Mouse (Mus musculus): ENCODE results near the gene Lrpap1. TPM values are rescaled to one million over a fixed set of nuclear protein-coding genes. Genes with fewer than 3 reads are reported as not detected.
A peak's percentile ranks its signal among the peaks of the same experiment; 100 is the strongest.

Lrpap1 gene
- polyA plus RNA-seq (2016; fragmentation: Nextera tagmentation; extraction: Ambion mirVana), result 142 and 147 TPM in 2 replicates

GRCm38 (mm10) chr5:35104960-35105921, at the start of gene Lrpap1:
Gene Lrpap1 (minus strand): TSS chr5:35105766.
- Histone ChIP-seq H3K27me3 (replicated peaks) (no peaks in the 10 kb centered on the region), H3K4me2 (peak within 1 kb of the TSS; percentile 84), H3K4me1 (replicated peaks) (peaks cover 27% of the 10 kb centered on the region), H3K9ac (peak within 1 kb of the TSS; percentile 83), H3K4me3 (peak within 1 kb of the TSS; percentile 90), H3K27ac (ENCODE audit: poor library complexity, severe bottlenecking) (peak within 1 kb of the TSS; percentile 77), H3K36me3 (peaks cover 24% of the 10 kb centered on the region), H3K9me3 (replicated peaks) (no peaks in the 10 kb centered on the region)
- WGBS, result under 1% methylated on average over 39 of the region's 39 CpGs
- peak; percentile 95 for ATAC-seq (ENCODE audit: insufficient number of reproducible peaks, low FRiP score)

- ATAC-seq (ENCODE audit: insufficient number of reproducible peaks, low FRiP score), result no peak
Measured at GRCm38 (mm10) chr5:35149939-35150338, 44.4 kb upstream of the Lrpap1 start.

DNA sequence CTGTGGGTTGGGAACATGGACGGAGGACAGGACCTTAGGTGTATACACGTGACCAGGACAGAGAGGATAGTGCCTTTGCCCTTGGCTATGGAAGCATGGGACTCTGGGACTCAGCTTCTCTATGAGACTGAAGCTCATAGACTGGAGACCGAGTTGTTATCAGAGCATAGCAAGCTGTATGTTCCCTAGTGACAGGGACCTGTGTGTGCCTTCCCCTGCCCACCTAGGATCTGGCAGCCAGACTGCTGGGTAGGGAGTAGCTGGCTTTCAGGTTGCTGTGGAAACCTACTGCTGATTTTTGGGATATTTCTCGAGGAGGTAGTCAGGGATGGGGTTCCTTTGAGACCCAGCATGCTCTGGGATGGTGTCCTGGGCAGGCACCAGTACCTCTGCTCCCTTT, 44.0 kb upstream of the Lrpap1 start:
- no peak overlapping the region for H3K4me2 ChIP-seq
- 77% methylated on average over 4 of the region's 4 CpGs for WGBS
- H3K36me3 ChIP-seq, result no peaks in the 10 kb centered on the region
- no peak overlapping the region for H3K27ac ChIP-seq (ENCODE audit: poor library complexity, severe bottlenecking)
- H3K9me3 ChIP-seq (replicated peaks), result peaks cover 7% of the 10 kb centered on the region
- H3K4me3 ChIP-seq, result no peak overlapping the region
- H3K4me1 ChIP-seq (replicated peaks), result peaks cover 43% of the 10 kb centered on the region
- no peak overlapping the region for H3K9ac ChIP-seq
- no peaks in the 10 kb centered on the region for H3K27me3 ChIP-seq (replicated peaks)
- ATAC-seq (ENCODE audit: insufficient number of reproducible peaks, low FRiP score), result no peak

More at GRCm38 (mm10) chr5:35149939-35150338, 44.4 kb upstream of the Lrpap1 start:
- WGBS, result 64% methylated on average over 5 of the region's 5 CpGs
- Histone ChIP-seq H3K9ac (no peak overlapping the region), H3K27ac (ENCODE audit: poor library complexity, severe bottlenecking) (no peak overlapping the region), H3K4me1 (replicated peaks) (peaks cover 42% of the 10 kb centered on the region), H3K27me3 (replicated peaks) (no peaks in the 10 kb centered on the region), H3K36me3 (no peaks in the 10 kb centered on the region), H3K9me3 (replicated peaks) (peaks cover 7% of the 10 kb centered on the region), H3K4me3 (no peak overlapping the region), H3K4me2 (no peak overlapping the region)

- no peaks in the 10 kb centered on the region for H3K27me3 ChIP-seq (replicated peaks)
- H3K4me1 ChIP-seq (replicated peaks), result peaks cover 49% of the 10 kb centered on the region
- H3K27ac ChIP-seq (ENCODE audit: poor library complexity, severe bottlenecking), result no peak overlapping the region
- peaks cover 7% of the 10 kb centered on the region for H3K9me3 ChIP-seq (replicated peaks)
- no peak overlapping the region for H3K9ac ChIP-seq
- H3K36me3 ChIP-seq, result no peaks in the 10 kb centered on the region
- no peak overlapping the region for H3K4me2 ChIP-seq
- H3K4me3 ChIP-seq, result no peak overlapping the region
- 65% methylated on average over 8 of the region's 8 CpGs for WGBS
- ATAC-seq (ENCODE audit: insufficient number of reproducible peaks, low FRiP score), result no peak
Measured at GRCm38 (mm10) chr5:35147963-35148767, 42.6 kb upstream of the Lrpap1 start.

GRCm38 (mm10) chr5:35147155-35147962, 41.8 kb upstream of the Lrpap1 start:
- H3K4me1 ChIP-seq (replicated peaks), result peaks cover 41% of the 10 kb centered on the region
- H3K9ac ChIP-seq, result no peak overlapping the region
- no peaks in the 10 kb centered on the region for H3K36me3 ChIP-seq
- no peaks in the 10 kb centered on the region for H3K27me3 ChIP-seq (replicated peaks)
- WGBS, result 15% methylated on average over 2 of the region's 2 CpGs
- no peak overlapping the region for H3K4me2 ChIP-seq
- ATAC-seq (ENCODE audit: insufficient number of reproducible peaks, low FRiP score), result peak; percentile 47; the same call in 1 of the 2 replicates
- H3K27ac ChIP-seq (ENCODE audit: poor library complexity, severe bottlenecking), result peak overlapping the region; percentile 40; the same call in 1 of the 2 replicates
- H3K9me3 ChIP-seq (replicated peaks), result peaks cover 7% of the 10 kb centered on the region
- no peak overlapping the region for H3K4me3 ChIP-seq

- Histone ChIP-seq H3K4me3 (no peak overlapping the region), H3K9ac (no peak overlapping the region), H3K4me1 (replicated peaks) (peaks cover 36% of the 10 kb centered on the region), H3K27ac (ENCODE audit: poor library complexity, severe bottlenecking) (no peak overlapping the region), H3K4me2 (no peak overlapping the region), H3K36me3 (no peaks in the 10 kb centered on the region), H3K9me3 (replicated peaks) (peaks cover 7% of the 10 kb centered on the region), H3K27me3 (replicated peaks) (no peaks in the 10 kb centered on the region)
- ATAC-seq (ENCODE audit: insufficient number of reproducible peaks, low FRiP score), result no peak; the same call in 1 of the 2 replicates
- WGBS, result 69% methylated on average over 2 of the region's 2 CpGs
Measured at GRCm38 (mm10) chr5:35146747-35147146, 41.2 kb upstream of the Lrpap1 start.

DNA sequence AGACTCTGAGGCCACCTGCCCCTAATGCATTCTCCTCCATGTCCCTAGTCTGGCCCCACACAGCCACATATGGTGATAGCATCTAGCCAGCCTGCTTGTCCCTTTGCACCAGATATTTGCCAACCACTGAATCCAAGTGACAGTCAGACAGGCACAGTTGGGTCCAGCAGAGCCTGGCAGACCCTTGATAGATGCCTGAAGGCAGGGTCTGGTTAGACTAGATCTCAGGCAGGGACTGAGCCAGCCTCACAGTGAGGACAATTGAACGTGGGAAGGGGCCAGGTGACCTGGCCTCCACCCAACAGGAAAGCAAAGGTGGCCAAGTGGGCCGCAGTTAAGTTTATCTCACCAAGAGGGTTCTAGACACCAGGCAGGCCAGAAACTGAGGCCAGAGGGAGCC, 39.1 kb upstream of the Lrpap1 start:
- WGBS, result 80% methylated on average over 2 of the region's 2 CpGs
- no peak overlapping the region for H3K4me3 ChIP-seq
- H3K9ac ChIP-seq, result no peak overlapping the region
- H3K36me3 ChIP-seq, result no peaks in the 10 kb centered on the region
- ATAC-seq (ENCODE audit: insufficient number of reproducible peaks, low FRiP score), result no peak
- no peaks in the 10 kb centered on the region for H3K9me3 ChIP-seq (replicated peaks)
- H3K27me3 ChIP-seq (replicated peaks), result no peaks in the 10 kb centered on the region
- H3K27ac ChIP-seq (ENCODE audit: poor library complexity, severe bottlenecking), result no peak overlapping the region
- no peak overlapping the region for H3K4me2 ChIP-seq
- peaks cover 35% of the 10 kb centered on the region for H3K4me1 ChIP-seq (replicated peaks)

GRCm38 (mm10) chr5:35143460-35144245, 38.1 kb upstream of the Lrpap1 start:
- no peaks in the 10 kb centered on the region for H3K36me3 ChIP-seq
- 34% methylated on average over 9 of the region's 10 CpGs for WGBS
- peaks cover 41% of the 10 kb centered on the region for H3K4me1 ChIP-seq (replicated peaks)
- H3K9me3 ChIP-seq (replicated peaks), result no peaks in the 10 kb centered on the region
- H3K9ac ChIP-seq, result no peak overlapping the region
- no peak overlapping the region for H3K4me3 ChIP-seq
- H3K27me3 ChIP-seq (replicated peaks), result no peaks in the 10 kb centered on the region
- ATAC-seq (ENCODE audit: insufficient number of reproducible peaks, low FRiP score), result no peak
- H3K27ac ChIP-seq (ENCODE audit: poor library complexity, severe bottlenecking), result no peak overlapping the region
- H3K4me2 ChIP-seq, result no peak overlapping the region

DNA sequence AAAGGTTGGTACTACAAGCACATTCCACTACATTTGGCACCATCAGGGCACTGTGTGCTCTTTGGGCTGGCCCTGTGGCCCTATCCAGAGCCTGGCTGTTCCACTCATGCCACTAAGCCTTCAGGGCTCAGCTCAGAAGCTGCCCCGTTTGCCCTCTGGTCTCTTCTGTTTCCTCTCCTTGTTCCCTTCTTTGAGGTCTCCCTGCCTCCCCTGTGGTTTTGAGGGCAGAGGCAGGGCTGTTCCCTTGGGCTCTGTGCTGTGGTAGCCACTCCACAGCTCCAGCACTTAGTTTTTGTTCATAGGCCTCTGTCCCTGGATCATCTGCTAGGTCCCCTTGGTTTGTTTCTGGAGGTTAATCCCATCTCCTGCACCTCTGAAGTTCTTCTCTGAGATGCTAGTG, 37.3 kb upstream of the Lrpap1 start:
- no peak for ATAC-seq (ENCODE audit: insufficient number of reproducible peaks, low FRiP score)
- no peak overlapping the region for H3K4me3 ChIP-seq
- no peak overlapping the region for H3K27ac ChIP-seq (ENCODE audit: poor library complexity, severe bottlenecking)
- H3K9me3 ChIP-seq (replicated peaks), result no peaks in the 10 kb centered on the region
- no peak overlapping the region for H3K9ac ChIP-seq
- H3K4me2 ChIP-seq, result no peak overlapping the region
- no peaks in the 10 kb centered on the region for H3K27me3 ChIP-seq (replicated peaks)
- H3K36me3 ChIP-seq, result no peaks in the 10 kb centered on the region
- WGBS, result 57% methylated on average over 1 of the region's 1 CpGs
- H3K4me1 ChIP-seq (replicated peaks), result peaks cover 46% of the 10 kb centered on the region

- no peak overlapping the region for H3K27ac ChIP-seq (ENCODE audit: poor library complexity, severe bottlenecking)
- no peaks in the 10 kb centered on the region for H3K9me3 ChIP-seq (replicated peaks)
- no peak for ATAC-seq (ENCODE audit: insufficient number of reproducible peaks, low FRiP score)
- no peak overlapping the region for H3K9ac ChIP-seq
- H3K36me3 ChIP-seq, result no peaks in the 10 kb centered on the region
- 49% methylated on average over 3 of the region's 3 CpGs for whole genome bisulfite sequencing
- peaks cover 36% of the 10 kb centered on the region for H3K4me1 ChIP-seq (replicated peaks)
- no peak overlapping the region for H3K4me3 ChIP-seq
- H3K27me3 ChIP-seq (replicated peaks), result no peaks in the 10 kb centered on the region
- H3K4me2 ChIP-seq, result no peak overlapping the region
Measured at GRCm38 (mm10) chr5:35141316-35141715, 35.8 kb upstream of the Lrpap1 start.
